Mouse (Mus musculus) kidney, embryonic 16.5 days (tissue): ENCODE measurements around the gene Gdpd3. TPM values are rescaled to one million over a fixed set of nuclear protein-coding genes. Genes with fewer than 3 reads are reported as not detected.

ENCODE experiments used
- ATAC-seq: fragments of 200-750 bp; cut with Nextera tagmentation; 2 replicates; pipeline ENCODE4 v1.8.0; 2017; ENCODE audit warnings: moderate TSS enrichment; ENCODE audit not compliant: low FRiP score, low TSS enrichment
- H3K27ac ChIP-seq: fragments of 300-500 bp; sonication (generic); 2 replicates; pipeline ENCODE4 v1.5.1; 2014; ENCODE audit warnings: low read length
- H3K27me3 ChIP-seq: fragments of 300-500 bp; sonication (generic); 2 replicates; pipeline ENCODE4 v1.6.1; 2014; ENCODE audit warnings: low read length, control low read depth, mixed read lengths; ENCODE audit not compliant: insufficient read depth
- H3K36me3 ChIP-seq: fragments of 300-500 bp; sonication (generic); 2 replicates; pipeline ENCODE4 v1.6.1; 2014; ENCODE audit warnings: low read length, control low read depth, mixed read lengths; ENCODE audit not compliant: insufficient read depth
- H3K4me1 ChIP-seq: fragments of 300-500 bp; sonication (generic); 2 replicates; pipeline ENCODE4 v1.6.1; 2014; ENCODE audit warnings: low read length, control low read depth, mixed read lengths; ENCODE audit not compliant: insufficient read depth
- H3K4me2 ChIP-seq: fragments of 300-500 bp; sonication (generic); replicated peaks from 2 replicates; pipeline ENCODE4 v1.6.1; 2014; ENCODE audit warnings: low read depth, low read length
- H3K4me3 ChIP-seq: fragments of 300-500 bp; sonication (generic); 2 replicates; pipeline ENCODE4 v1.5.1; 2014; ENCODE audit warnings: mild to moderate bottlenecking, low read length
- H3K9ac ChIP-seq: fragments of 300-500 bp; sonication (generic); replicated peaks from 2 replicates; pipeline ENCODE4 v1.6.1; 2014; ENCODE audit warnings: low read length
- H3K9me3 ChIP-seq: fragments of 300-500 bp; sonication (generic); 2 replicates; pipeline ENCODE4 v1.6.1; 2016; ENCODE audit warnings: low read length, control low read depth
- WGBS: fragments of 180-500 bp; shearing (Covaris S2); extraction: QIAGEN DNeasy Blood & Tissue Kit; methylation state at CpG from one replicate; pipeline ENCODE4 v1.1.7; 2014; 5-methylcytosine and 5-hydroxymethylcytosine counted together
- polyA plus RNA-seq: library from polyadenylated mRNA; unstranded; fragments of >200 nt; fragmentation: Nextera tagmentation; extraction: Ambion mirVana; gene quantifications from 2 replicates; pipeline ENCODE4 v1.2.1, GENCODE M21; 2015

Gdpd3 gene
- polyA plus RNA-seq, 1 experiment from 2014 or later: 2.0 TPM

- H3K27ac ChIP-seq: no peak overlapping the region
- H3K27me3 ChIP-seq: no peaks in the 10 kb centered on the region
- H3K4me1 ChIP-seq: peaks cover 33% of the 10 kb centered on the region
- WGBS: 92% methylated on average over 16 of the region's 16 CpGs
- H3K4me2 ChIP-seq: no peak overlapping the region
- ATAC-seq: no peak
- H3K4me3 ChIP-seq: no peak overlapping the region
- no peaks in the 10 kb centered on the region for H3K9me3 ChIP-seq
- H3K9ac ChIP-seq: peak overlapping the region; percentile 77; the same call in 1 of the 2 replicates
- peaks cover 13% of the 10 kb centered on the region for H3K36me3 ChIP-seq
Measured at GRCm38 (mm10) chr7:126801057-126801422, 34.9 kb downstream of the Gdpd3 start.

GRCm38 (mm10) chr7:126802134-126802889, 36.2 kb downstream of the Gdpd3 start:
- H3K4me3 ChIP-seq: no peak overlapping the region
- WGBS: 63% methylated on average over 11 of the region's 11 CpGs
- H3K36me3 ChIP-seq: peaks cover under 1% of the 10 kb centered on the region; the same call in 1 of the 2 replicates

DNA sequence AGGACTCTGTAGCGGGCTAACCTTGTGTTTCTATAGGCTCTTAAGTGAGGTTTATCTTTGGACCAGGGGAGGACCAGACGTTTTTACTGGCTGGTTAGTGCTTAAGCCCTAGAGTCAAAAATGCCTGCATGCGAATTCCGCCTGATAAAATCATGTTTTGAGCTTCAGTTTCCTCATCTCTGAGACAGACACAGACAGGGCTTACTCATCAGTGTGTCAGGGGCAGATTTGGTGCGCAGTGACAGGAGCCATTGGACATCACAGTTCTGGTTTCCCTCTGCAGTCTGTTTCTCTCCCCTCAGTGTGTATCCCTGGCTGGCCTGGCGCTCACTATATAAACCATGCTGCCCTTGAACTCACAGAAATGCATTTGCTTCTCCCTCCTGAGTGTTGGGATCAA, 37.0 kb downstream of the Gdpd3 start:
- no peak overlapping the region for H3K4me3 ChIP-seq
- no peak overlapping the region for H3K9ac ChIP-seq
- H3K9me3 ChIP-seq: no peaks in the 10 kb centered on the region
- peaks cover 27% of the 10 kb centered on the region for H3K4me1 ChIP-seq
- no peak overlapping the region for H3K4me2 ChIP-seq
- WGBS: 88% methylated on average over 6 of the region's 6 CpGs
- ATAC-seq: no peak
- no peaks in the 10 kb centered on the region for H3K36me3 ChIP-seq
- H3K27me3 ChIP-seq: no peaks in the 10 kb centered on the region
- H3K27ac ChIP-seq: no peak overlapping the region

More at GRCm38 (mm10) chr7:126802134-126802889, 36.2 kb downstream of the Gdpd3 start:
- no peaks in the 10 kb centered on the region for H3K9me3 ChIP-seq
- H3K9ac ChIP-seq: no peak overlapping the region
- H3K27me3 ChIP-seq: no peaks in the 10 kb centered on the region
- peaks cover 24% of the 10 kb centered on the region for H3K4me1 ChIP-seq
- no peak overlapping the region for H3K27ac ChIP-seq
- ATAC-seq: no peak
- H3K4me2 ChIP-seq: no peak overlapping the region

GRCm38 (mm10) chr7:126803751-126804150, 37.6 kb downstream of the Gdpd3 start:
- no peak overlapping the region for H3K9ac ChIP-seq
- no peak overlapping the region for H3K4me3 ChIP-seq
- no peak for ATAC-seq
- H3K4me2 ChIP-seq: no peak overlapping the region
- no peaks in the 10 kb centered on the region for H3K36me3 ChIP-seq
- H3K9me3 ChIP-seq: no peaks in the 10 kb centered on the region
- no peaks in the 10 kb centered on the region for H3K27me3 ChIP-seq
- H3K4me1 ChIP-seq: peaks cover 32% of the 10 kb centered on the region
- H3K27ac ChIP-seq: no peak overlapping the region

DNA sequence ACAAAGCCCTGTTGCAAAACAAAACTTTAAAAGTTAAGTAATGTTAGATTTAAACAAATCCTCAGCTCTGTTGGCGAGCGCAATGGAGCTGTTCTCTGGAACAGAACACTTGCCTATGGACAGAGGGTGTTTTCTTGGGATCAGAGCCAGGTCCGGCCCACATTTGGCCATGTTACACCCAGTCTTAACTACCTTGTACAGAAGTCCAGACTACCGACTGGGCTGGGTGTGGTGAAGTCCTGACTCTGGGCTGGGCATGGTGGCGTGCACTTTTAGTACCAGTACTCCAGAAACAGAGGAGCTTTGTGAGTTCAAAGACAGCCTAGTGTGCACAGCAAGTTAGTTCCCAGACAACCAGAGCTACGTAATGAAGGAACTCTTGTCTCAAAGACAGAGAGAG, 40.8 kb downstream of the Gdpd3 start:
- no peak for ATAC-seq
- no peak overlapping the region for H3K9ac ChIP-seq
- peaks cover 21% of the 10 kb centered on the region for H3K4me1 ChIP-seq
- no peaks in the 10 kb centered on the region for H3K9me3 ChIP-seq
- 64% methylated on average over 6 of the region's 6 CpGs for WGBS
- H3K4me3 ChIP-seq: no peak overlapping the region
- H3K4me2 ChIP-seq: no peak overlapping the region
- no peak overlapping the region for H3K27ac ChIP-seq
- H3K27me3 ChIP-seq: no peaks in the 10 kb centered on the region
- no peaks in the 10 kb centered on the region for H3K36me3 ChIP-seq

DNA sequence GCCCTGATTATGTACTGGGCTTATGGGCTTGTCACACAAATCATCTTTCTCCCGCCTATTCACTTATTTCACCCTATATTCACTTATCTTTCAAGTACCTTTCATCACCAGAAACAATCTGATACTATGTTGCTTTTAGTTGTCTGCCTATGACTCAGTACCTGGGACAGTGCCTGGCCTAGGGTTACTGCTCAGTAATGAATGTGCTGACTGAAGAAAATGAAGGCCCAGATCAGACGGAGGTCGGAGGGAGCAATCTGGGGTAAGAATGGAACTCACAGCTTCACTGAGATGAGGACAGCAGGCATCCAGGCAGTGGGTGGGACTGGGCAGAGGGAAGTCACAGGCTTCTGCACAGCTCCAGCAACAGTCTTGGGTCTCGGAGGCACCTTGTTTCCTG, 41.3 kb downstream of the Gdpd3 start:
- peak overlapping the region; percentile 6; the same call in 1 of the 2 replicates for H3K27ac ChIP-seq
- WGBS: 67% methylated on average over 4 of the region's 4 CpGs
- H3K9ac ChIP-seq: peak overlapping the region; percentile 78; the same call in 1 of the 2 replicates

GRCm38 (mm10) chr7:126808703-126809455, 42.7 kb downstream of the Gdpd3 start:
- H3K27ac ChIP-seq: peak overlapping the region; percentile 72
- peak overlapping the region; percentile 64 for H3K4me3 ChIP-seq
- WGBS: under 1% methylated on average over 42 of the region's 43 CpGs
- H3K36me3 ChIP-seq: no peaks in the 10 kb centered on the region
- H3K4me2 ChIP-seq: peak overlapping the region; percentile 86
- H3K27me3 ChIP-seq: no peaks in the 10 kb centered on the region
- H3K9ac ChIP-seq: peak overlapping the region; percentile 78
- no peaks in the 10 kb centered on the region for H3K9me3 ChIP-seq
- H3K4me1 ChIP-seq: peaks cover 21% of the 10 kb centered on the region
- peak; percentile 97 for ATAC-seq

More for the DNA sequence above, 41.3 kb downstream of the Gdpd3 start:
- Histone ChIP-seq H3K36me3 (no peaks in the 10 kb centered on the region), H3K9me3 (no peaks in the 10 kb centered on the region), H3K4me1 (peaks cover 21% of the 10 kb centered on the region), H3K4me3 (no peak overlapping the region; the same call in 1 of the 2 replicates), H3K4me2 (peak overlapping the region; percentile 86; the same call in 1 of the 2 replicates), H3K27me3 (no peaks in the 10 kb centered on the region)
- no peak for ATAC-seq

- Histone ChIP-seq H3K36me3 (no peaks in the 10 kb centered on the region), H3K27ac (no peak overlapping the region), H3K4me3 (no peak overlapping the region; the same call in 1 of the 2 replicates), H3K9me3 (no peaks in the 10 kb centered on the region), H3K4me1 (peaks cover 21% of the 10 kb centered on the region), H3K4me2 (peak overlapping the region; percentile 86; the same call in 1 of the 2 replicates), H3K9ac (peak overlapping the region; percentile 78), H3K27me3 (no peaks in the 10 kb centered on the region)
- WGBS: 48% methylated on average over 5 of the region's 5 CpGs
- no peak for ATAC-seq
Measured at GRCm38 (mm10) chr7:126809723-126810369, 43.7 kb downstream of the Gdpd3 start.

DNA sequence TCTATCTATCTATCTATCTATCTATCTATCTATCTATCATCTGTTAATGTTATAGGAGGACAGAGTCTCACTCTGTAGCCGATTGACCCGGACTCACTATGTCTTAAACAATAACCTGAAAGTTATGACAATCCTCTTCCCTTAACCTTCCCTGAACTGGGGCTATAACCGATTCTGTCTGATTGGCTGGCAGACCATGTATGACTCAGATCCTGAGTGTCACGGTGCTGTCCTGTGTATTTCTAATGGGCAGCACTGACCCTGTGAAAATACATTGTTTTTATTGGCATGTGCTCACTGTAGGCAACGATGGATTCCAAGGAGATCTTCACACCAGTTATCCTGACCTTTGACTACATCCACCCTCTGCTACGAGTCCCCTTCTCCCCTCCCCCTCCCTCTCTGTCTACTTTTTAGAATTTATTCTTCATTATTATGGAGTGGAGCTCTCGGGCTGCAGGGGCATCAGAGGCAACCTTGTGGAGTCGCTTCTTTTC, 49.6 kb downstream of the Gdpd3 start:
- Histone ChIP-seq H3K4me1 (no peaks in the 10 kb centered on the region), H3K4me3 (no peak overlapping the region), H3K9me3 (peaks cover 5% of the 10 kb centered on the region; the same call in 1 of the 2 replicates), H3K27ac (no peak overlapping the region), H3K9ac (no peak overlapping the region), H3K27me3 (no peaks in the 10 kb centered on the region), H3K4me2 (no peak overlapping the region), H3K36me3 (no peaks in the 10 kb centered on the region)
- no peak for ATAC-seq
- 56% methylated on average over 8 of the region's 8 CpGs for WGBS
